Comparison of ENCODE assay signal across 8 mouse cellular contexts in genomic region chr16:17406512-17407231, GRCm38 (mm10). TPM values are rescaled to one million over a fixed set of nuclear protein-coding genes. Genes with fewer than 3 reads are reported as not detected.
A peak's percentile ranks its signal among the peaks of the same experiment; 100 is the strongest.
DNase-seq lines count a peak whose midpoint lies in the region; ATAC-seq and TF ChIP-seq lines count a peak whose summit lies in the region.

No protein-coding gene starts in this region.

- H3K9ac ChIP-seq in liver, adult 2 months (ENCODE audit: low read depth, low read length), result peak overlapping the region; percentile 62
- peak overlapping the region; percentile 74 for H3K9ac ChIP-seq in kidney, embryonic 14.5 days (ENCODE audit: low read depth, low read length)
- peak overlapping the region; percentile 83 for H3K9ac ChIP-seq in midbrain, embryonic 13.5 days (replicated peaks)

- H3K27me3 ChIP-seq in liver, adult 2 months (ENCODE audit: control insufficient read depth, insufficient read depth, low read length), result no peaks in the 10 kb centered on the region
- H3K27me3 ChIP-seq in forebrain, embryonic 10.5 days (ENCODE audit: poor library complexity, severe bottlenecking), result no peaks in the 10 kb centered on the region
- H3K27me3 ChIP-seq in kidney, embryonic 14.5 days (ENCODE audit: control insufficient read depth, insufficient read depth, low read length), result no peaks in the 10 kb centered on the region
- H3K27me3 ChIP-seq in midbrain, embryonic 13.5 days, result no peaks in the 10 kb centered on the region

- 18% methylated on average over 9 of the region's 9 CpGs for WGBS in liver, adult 2 months
- 47% methylated on average over 9 of the region's 9 CpGs for WGBS in forebrain, embryonic 10.5 days
- WGBS in kidney, embryonic 14.5 days, result 29% methylated on average over 9 of the region's 9 CpGs
- 35% methylated on average over 9 of the region's 9 CpGs for WGBS in midbrain, embryonic 13.5 days

- TF ChIP-seq POLR2A in liver, adult 2 months (IDR thresholded peaks at IDR 0.05; ENCODE audit: extremely low read depth, insufficient read depth, low read length), result no peak

- peak; percentile 78 for DNase-seq in liver, adult 2 months (ENCODE audit: extremely low read depth, low read depth, low spot score)
- DNase-seq in liver, result no peak
- peak; percentile 26 for DNase-seq in Muller cell, postnatal 12 days (ENCODE audit: inconsistent ontology term)
- DNase-seq in forebrain, embryonic 10.5 days (ENCODE audit: extremely low spot score, low spot score), result no peak
- no peak for DNase-seq in yolk sac, embryonic 10.5 days (ENCODE audit: low spot score)
- no peak for DNase-seq in urinary bladder, adult 2 months (ENCODE audit: low spot score)

- ATAC-seq in kidney, embryonic 14.5 days (ENCODE audit: low FRiP score, low TSS enrichment), result no peak
- ATAC-seq in midbrain, embryonic 13.5 days, result no peak

- peaks cover 13% of the 10 kb centered on the region for H3K4me1 ChIP-seq in liver, adult 2 months (ENCODE audit: control insufficient read depth, insufficient read depth, low read length)
- H3K4me1 ChIP-seq in forebrain, embryonic 10.5 days, result peaks cover 28% of the 10 kb centered on the region
- 0 out of 2 replicates have a peak, but pooled peaks cover 4% of the 10 kb centered on the region for H3K4me1 ChIP-seq in kidney, embryonic 14.5 days (ENCODE audit: control insufficient read depth, insufficient read depth, low read length)
- H3K4me1 ChIP-seq in midbrain, embryonic 13.5 days (replicated peaks), result peaks cover 37% of the 10 kb centered on the region

- peak overlapping the region; percentile 63 for H3K27ac ChIP-seq in liver, adult 2 months (replicated peaks; ENCODE audit: insufficient read depth, low read depth, low read length)
- H3K27ac ChIP-seq in forebrain, embryonic 10.5 days, result no peak overlapping the region
- H3K27ac ChIP-seq in kidney, embryonic 14.5 days (ENCODE audit: low read depth, low read length), result no peak overlapping the region
- no peak overlapping the region for H3K27ac ChIP-seq in midbrain, embryonic 13.5 days

- H3K36me3 ChIP-seq in liver, adult 2 months (ENCODE audit: control insufficient read depth, insufficient read depth, low read length), result no peaks in the 10 kb centered on the region
- H3K36me3 ChIP-seq in forebrain, embryonic 10.5 days (replicated peaks), result 0 out of 2 replicates have a peak, but pooled peaks cover 6% of the 10 kb centered on the region
- H3K36me3 ChIP-seq in kidney, embryonic 14.5 days (ENCODE audit: control insufficient read depth, insufficient read depth, low read length), result no peaks in the 10 kb centered on the region
- H3K36me3 ChIP-seq in midbrain, embryonic 13.5 days, result peaks cover 17% of the 10 kb centered on the region

- peaks cover 27% of the 10 kb centered on the region; the same call in 1 of the 2 replicates for H3K79me2 ChIP-seq in liver, adult 2 months (ENCODE audit: control insufficient read depth, insufficient read depth, low read length)

- H3K9me3 ChIP-seq in forebrain, embryonic 10.5 days, result no peaks in the 10 kb centered on the region
- H3K9me3 ChIP-seq in kidney, embryonic 14.5 days (ENCODE audit: control insufficient read depth, low read length), result no peaks in the 10 kb centered on the region
- no peaks in the 10 kb centered on the region for H3K9me3 ChIP-seq in midbrain, embryonic 13.5 days

- peak overlapping the region; percentile 67 for H3K4me2 ChIP-seq in kidney, embryonic 14.5 days (replicated peaks; ENCODE audit: low read depth, low read length)
- peak overlapping the region; percentile 65 for H3K4me2 ChIP-seq in midbrain, embryonic 13.5 days (replicated peaks)

- peak overlapping the region; percentile 88 for H3K4me3 ChIP-seq in liver, adult 2 months (ENCODE audit: insufficient read depth, low read depth, low read length)
- H3K4me3 ChIP-seq in forebrain, embryonic 10.5 days, result peak overlapping the region; percentile 85
- peak overlapping the region; percentile 57 for H3K4me3 ChIP-seq in kidney, embryonic 14.5 days (ENCODE audit: low read length)
- peak overlapping the region; percentile 82 for H3K4me3 ChIP-seq in midbrain, embryonic 13.5 days (replicated peaks)

- TF ChIP-seq CTCF in liver, adult 2 months (IDR thresholded peaks at IDR 0.05; ENCODE audit: low read depth, low read length), result no peak

RNA-seq across cellular contexts. Expression of gene Pi4ka, which starts 0.6 kb away (rescaled TPM):
- 17.9 and 25.8 TPM in 2 replicates for total RNA-seq in liver, adult 2 months (2014; rRNA removed)
- 18.0 and 21.4 TPM in 2 replicates for polyA plus RNA-seq in liver, adult 2 months (2012; rRNA removed)
- 38.6 and 39.2 TPM in 2 replicates for polyA plus RNA-seq in forebrain, embryonic 10.5 days (2016; fragmentation: Nextera tagmentation; extraction: Ambion mirVana)
- polyA plus RNA-seq in kidney, embryonic 14.5 days (2014; fragmentation: Nextera tagmentation; extraction: Ambion mirVana), result 32.6 and 41.1 TPM in 2 replicates
- polyA plus RNA-seq in midbrain, embryonic 13.5 days (2015; fragmentation: Nextera tagmentation; extraction: Ambion mirVana), result 62.7 and 67.5 TPM in 2 replicates
- polyA plus RNA-seq in urinary bladder, adult 2 months (2012; rRNA removed), result 70.4 and 75.5 TPM in 2 replicates

RNA-seq across cellular contexts. Expression of gene Snap29, which starts 0.9 kb away (rescaled TPM):
- 15.9 and 18.8 TPM in 2 replicates for total RNA-seq in liver, adult 2 months (2014; rRNA removed)
- polyA plus RNA-seq in liver, adult 2 months (2012; rRNA removed), result 3.9 and 4.2 TPM in 2 replicates
- polyA plus RNA-seq in forebrain, embryonic 10.5 days (2016; fragmentation: Nextera tagmentation; extraction: Ambion mirVana), result 11.5 and 12.0 TPM in 2 replicates
- polyA plus RNA-seq in kidney, embryonic 14.5 days (2014; fragmentation: Nextera tagmentation; extraction: Ambion mirVana), result 6.6 and 7.1 TPM in 2 replicates
- polyA plus RNA-seq in midbrain, embryonic 13.5 days (2015; fragmentation: Nextera tagmentation; extraction: Ambion mirVana), result 21.2 and 23.3 TPM in 2 replicates
- polyA plus RNA-seq in urinary bladder, adult 2 months (2012; rRNA removed), result 8.4 and 14.1 TPM in 2 replicates

RNA-seq across cellular contexts. Expression of gene Crkl, which starts 45.1 kb away (rescaled TPM):
- total RNA-seq in liver, adult 2 months (2014; rRNA removed), result 9.6 and 15.2 TPM in 2 replicates
- 28.0 and 28.8 TPM in 2 replicates for polyA plus RNA-seq in liver, adult 2 months (2012; rRNA removed)
- polyA plus RNA-seq in forebrain, embryonic 10.5 days (2016; fragmentation: Nextera tagmentation; extraction: Ambion mirVana), result 72.9 and 73.4 TPM in 2 replicates
- 59.6 and 77.9 TPM in 2 replicates for polyA plus RNA-seq in kidney, embryonic 14.5 days (2014; fragmentation: Nextera tagmentation; extraction: Ambion mirVana)
- 88.7 and 91.2 TPM in 2 replicates for polyA plus RNA-seq in midbrain, embryonic 13.5 days (2015; fragmentation: Nextera tagmentation; extraction: Ambion mirVana)
- polyA plus RNA-seq in urinary bladder, adult 2 months (2012; rRNA removed), result 19.2 and 19.3 TPM in 2 replicates

Comparison
In these comparisons a context has a peak if more than half of its experiments do, and no peak if none do; other contexts are left out.
1. DNase-seq: peak in liver, adult 2 months (single experiment) and Muller cell, postnatal 12 days (single experiment); none in liver (single experiment), forebrain, embryonic 10.5 days (single experiment), yolk sac, embryonic 10.5 days (single experiment) and urinary bladder, adult 2 months (single experiment).
2. Peak in every context shown above with its lines, with median percentiles within 50 percentile points of each other: H3K4me3 ChIP-seq and H3K9ac ChIP-seq.